Mouse (Mus musculus) stomach, postnatal 0 days (tissue): Measurements from ENCODE around the gene Calml4. TPM values are rescaled to one million over a fixed set of nuclear protein-coding genes. Genes with fewer than 3 reads are reported as not detected.

Experiments
- ATAC-seq: fragments of 200-750 bp; cut with Nextera tagmentation; 2 replicates; pipeline ENCODE4 v1.8.0; 2017; ENCODE audit not compliant: low FRiP score, low TSS enrichment
- DNase-seq: peaks from one replicate; pipeline ENCODE4 v3.0.0-alpha.2; 2016; ENCODE audit warnings: low spot score
- H3K27ac ChIP-seq: fragments of 300-500 bp; sonication (generic); replicated peaks from 2 replicates; pipeline ENCODE4 v1.5.1; 2014; ENCODE audit warnings: mild to moderate bottlenecking, control low read depth
- H3K27me3 ChIP-seq: fragments of 300-500 bp; sonication (generic); 2 replicates; pipeline ENCODE4 v1.6.1; 2014; ENCODE audit warnings: low read length; ENCODE audit not compliant: control insufficient read depth, insufficient read depth
- H3K36me3 ChIP-seq: fragments of 300-500 bp; sonication (generic); 2 replicates; pipeline ENCODE4 v1.6.1; 2014; ENCODE audit warnings: low read length, mixed read lengths; ENCODE audit not compliant: control insufficient read depth, insufficient read depth
- H3K4me1 ChIP-seq: fragments of 300-500 bp; sonication (generic); replicated peaks from 2 replicates; pipeline ENCODE4 v1.6.1; 2014; ENCODE audit warnings: antibody characterized with exemption; ENCODE audit not compliant: control insufficient read depth, insufficient read depth
- H3K4me2 ChIP-seq: fragments of 300-500 bp; sonication (generic); replicated peaks from 2 replicates; pipeline ENCODE4 v1.6.1; 2014; ENCODE audit warnings: low read depth, mild to moderate bottlenecking, control low read depth, moderate library complexity
- H3K4me3 ChIP-seq: fragments of 300-500 bp; sonication (generic); 2 replicates; pipeline ENCODE4 v1.5.1; 2014; ENCODE audit warnings: low read depth, low read length, control low read depth
- H3K9ac ChIP-seq: fragments of 300-500 bp; sonication (generic); 2 replicates; pipeline ENCODE4 v1.6.1; 2014; ENCODE audit warnings: mild to moderate bottlenecking, low read length, control low read depth, mixed read lengths
- H3K9me3 ChIP-seq: fragments of 300-500 bp; sonication (generic); 2 replicates; pipeline ENCODE4 v1.6.1; 2016; ENCODE audit warnings: low read length; ENCODE audit not compliant: control insufficient read depth
- CTCF ChIP-seq: IDR thresholded peaks from 2 replicates; pipeline ENCODE4 v1.5.1; 2016; ENCODE audit warnings: antibody characterized with exemption, low read depth, mild to moderate bottlenecking, moderate library complexity
- EP300 ChIP-seq: optimal IDR thresholded peaks from 2 replicates; pipeline ENCODE3; 2016; ENCODE audit warnings: antibody characterized with exemption
- WGBS: fragments of 180-500 bp; shearing (Covaris S2); extraction: QIAGEN DNeasy Blood & Tissue Kit; methylation state at CpG from one replicate; pipeline ENCODE4 v1.1.7; 2014; 5-methylcytosine and 5-hydroxymethylcytosine counted together
- polyA plus RNA-seq: library from polyadenylated mRNA; unstranded; fragments of >200 nt; fragmentation: Nextera tagmentation; extraction: Ambion mirVana; gene quantifications from 2 replicates; pipeline ENCODE4 v1.2.1, GENCODE M21; 2015

Calml4 gene
- polyA plus RNA-seq, 1 experiment from 2014 or later, result 21.6 TPM

- no peak for DNase-seq
- H3K27me3 ChIP-seq, result no peaks in the 10 kb centered on the region
- H3K9ac ChIP-seq, result no peak overlapping the region
- H3K4me1 ChIP-seq, result no peaks in the 10 kb centered on the region
- ATAC-seq, result no peak
- H3K36me3 ChIP-seq, result no peaks in the 10 kb centered on the region
- no peaks in the 10 kb centered on the region for H3K9me3 ChIP-seq
- no peak overlapping the region for H3K4me3 ChIP-seq
- TF ChIP-seq EP300 (no peak), CTCF (no peak)
- H3K4me2 ChIP-seq, result no peak overlapping the region
- no peak overlapping the region for H3K27ac ChIP-seq
Observed at GRCm38 (mm10) chr9:62870728-62871127, 12.8 kb downstream of the Calml4 start.

GRCm38 (mm10) chr9:62876966-62877616 is 19.2 kb downstream of the Calml4 start:
- H3K4me2 ChIP-seq, result no peak overlapping the region
- H3K9ac ChIP-seq, result no peak overlapping the region
- H3K27ac ChIP-seq, result no peak overlapping the region
- H3K4me1 ChIP-seq, result no peaks in the 10 kb centered on the region
- ATAC-seq (no peak), DNase-seq (no peak)
- no peaks in the 10 kb centered on the region for H3K9me3 ChIP-seq
- WGBS, result 78% methylated on average over 7 of the region's 7 CpGs
- H3K27me3 ChIP-seq, result no peaks in the 10 kb centered on the region
- TF ChIP-seq CTCF (no peak), EP300 (no peak)
- H3K36me3 ChIP-seq, result peaks cover 3% of the 10 kb centered on the region; the same call in 1 of the 2 replicates
- no peak overlapping the region for H3K4me3 ChIP-seq

GRCm38 (mm10) chr9:62877825-62878224 is 19.9 kb downstream of the Calml4 start:
- TF ChIP-seq CTCF (no peak), EP300 (no peak)
- Histone ChIP-seq H3K27me3 (no peaks in the 10 kb centered on the region), H3K4me2 (no peak overlapping the region), H3K36me3 (peaks cover 7% of the 10 kb centered on the region), H3K4me3 (no peak overlapping the region), H3K27ac (no peak overlapping the region), H3K9me3 (no peaks in the 10 kb centered on the region), H3K4me1 (no peaks in the 10 kb centered on the region), H3K9ac (no peak overlapping the region)
- ATAC-seq, result no peak
- WGBS, result 79% methylated on average over 2 of the region's 2 CpGs
- no peak for DNase-seq

- no peak overlapping the region for H3K9ac ChIP-seq
- H3K4me3 ChIP-seq, result no peak overlapping the region
- H3K36me3 ChIP-seq, result peaks cover 11% of the 10 kb centered on the region
- H3K9me3 ChIP-seq, result no peaks in the 10 kb centered on the region
- peak overlapping the region; percentile 4; the same call in 1 of the 2 replicates for H3K27ac ChIP-seq
- no peaks in the 10 kb centered on the region for H3K27me3 ChIP-seq
- 64% methylated on average over 12 of the region's 12 CpGs for WGBS
- no peaks in the 10 kb centered on the region for H3K4me1 ChIP-seq
- ATAC-seq (no peak), DNase-seq (no peak)
- TF ChIP-seq EP300 (no peak), CTCF (peak; percentile 45)
- no peak overlapping the region for H3K4me2 ChIP-seq
Observed at GRCm38 (mm10) chr9:62881871-62882270, 24.0 kb downstream of the Calml4 start.

- H3K36me3 ChIP-seq, result peaks cover 15% of the 10 kb centered on the region; the same call in 1 of the 2 replicates
- TF ChIP-seq EP300, result no peak
- no peak for TF ChIP-seq CTCF
- no peak for ATAC-seq
- no peaks in the 10 kb centered on the region for H3K27me3 ChIP-seq
- no peak overlapping the region for H3K9ac ChIP-seq
- no peaks in the 10 kb centered on the region for H3K4me1 ChIP-seq
- WGBS, result 83% methylated on average over 1 of the region's 1 CpGs
- H3K4me2 ChIP-seq, result no peak overlapping the region
- DNase-seq, result no peak
- 0 out of 2 replicates have a peak overlapping the region, but pooled peaks have one; percentile 1 for H3K27ac ChIP-seq
- H3K4me3 ChIP-seq, result no peak overlapping the region
- H3K9me3 ChIP-seq, result no peaks in the 10 kb centered on the region
Observed at GRCm38 (mm10) chr9:62894486-62894885, 36.6 kb downstream of the Calml4 start.

GRCm38 (mm10) chr9:62901736-62902135 is 43.9 kb downstream of the Calml4 start:
- Histone ChIP-seq H3K27me3 (no peaks in the 10 kb centered on the region), H3K4me2 (no peak overlapping the region), H3K4me3 (no peak overlapping the region), H3K27ac (no peak overlapping the region), H3K4me1 (no peaks in the 10 kb centered on the region), H3K9ac (no peak overlapping the region), H3K36me3 (peaks cover 6% of the 10 kb centered on the region; the same call in 1 of the 2 replicates), H3K9me3 (no peaks in the 10 kb centered on the region)
- no peak for DNase-seq
- 90% methylated on average over 2 of the region's 2 CpGs for WGBS
- no peak for ATAC-seq
- TF ChIP-seq EP300, result no peak
- TF ChIP-seq CTCF, result no peak
